Mouse (Mus musculus): ENCODE results near the gene 4933402N22Rik. TPM values are rescaled to one million over a fixed set of nuclear protein-coding genes. Genes with fewer than 3 reads are reported as not detected.
"Not testable (repeated sequence)": the region's sequence is repeated elsewhere in the genome, so short reads cannot be mapped to it uniquely, and the experiment has no call there.

The 4933402N22Rik gene
- not detected in 2 replicates for polyA plus RNA-seq (2015; fragmentation: Nextera tagmentation; extraction: Ambion mirVana)

- WGBS = no CpG with 5 or more reads among the region's 2 CpGs
Measured at GRCm38 (mm10) chr5:11917743-11918142, at the start of gene 4933402N22Rik. Gene 4933402N22Rik, plus strand, starts transcription at chr5:11918043.

GRCm38 (mm10) chr5:11923790-11924189, 5.9 kb downstream of the 4933402N22Rik start:
- 63% methylated on average over 2 of the region's 2 CpGs for WGBS

More at GRCm38 (mm10) chr5:11917743-11918142, at the start of gene 4933402N22Rik:
- not testable (repeated sequence) for H3K36me3 ChIP-seq (ENCODE audit: control insufficient read depth, insufficient read depth, low read length); H3K9me3 ChIP-seq (ENCODE audit: control insufficient read depth, low read length); H3K4me2 ChIP-seq (ENCODE audit: low read depth, low read length); H3K27me3 ChIP-seq (ENCODE audit: control insufficient read depth, insufficient read depth, low read depth, low read length); H3K4me3 ChIP-seq (ENCODE audit: low read length); H3K4me1 ChIP-seq (replicated peaks; ENCODE audit: control insufficient read depth, insufficient read depth, low read length); H3K27ac ChIP-seq (ENCODE audit: low read length); H3K9ac ChIP-seq (ENCODE audit: low read length); ATAC-seq (ENCODE audit: low read depth)

More at GRCm38 (mm10) chr5:11923790-11924189, 5.9 kb downstream of the 4933402N22Rik start:
- not testable (repeated sequence) for H3K4me2 ChIP-seq (ENCODE audit: low read depth, low read length); H3K4me1 ChIP-seq (replicated peaks; ENCODE audit: control insufficient read depth, insufficient read depth, low read length); H3K27ac ChIP-seq (ENCODE audit: low read length); H3K4me3 ChIP-seq (ENCODE audit: low read length); H3K36me3 ChIP-seq (ENCODE audit: control insufficient read depth, insufficient read depth, low read length); H3K9me3 ChIP-seq (ENCODE audit: control insufficient read depth, low read length); ATAC-seq (ENCODE audit: low read depth); H3K27me3 ChIP-seq (ENCODE audit: control insufficient read depth, insufficient read depth, low read depth, low read length); H3K9ac ChIP-seq (ENCODE audit: low read length)

Other genes with a start within 250 kb of the 4933402N22Rik start
- not detected in 2 replicates for gene Gm8922, start 236.1 kb upstream of the 4933402N22Rik start, polyA plus RNA-seq (2015; fragmentation: Nextera tagmentation; extraction: Ambion mirVana)
- not detected in 2 replicates for gene Gm8926, start 147.5 kb upstream of the 4933402N22Rik start, polyA plus RNA-seq (2015; fragmentation: Nextera tagmentation; extraction: Ambion mirVana)
- gene Gm6465, start 72.5 kb upstream of the 4933402N22Rik start, polyA plus RNA-seq (2015; fragmentation: Nextera tagmentation; extraction: Ambion mirVana) = not detected in 2 replicates